ENCODE assay signal across 9 mouse cellular contexts in genomic region chr15:30480676-30481075, GRCm38 (mm10).
A peak's percentile ranks its signal among the peaks of the same experiment; 100 is the strongest.
DNase-seq lines count a peak whose midpoint lies in the region; ATAC-seq and TF ChIP-seq lines count a peak whose summit lies in the region.
"Had no signal": no experiment of that assay in that cellular context is flagged by ENCODE, and none has a peak within 500 bp of the region (broad histone marks: within the 10 kb centered on the region; RNA-seq: fewer than 3 reads in every experiment).

No protein-coding gene starts in this region.

- TF ChIP-seq CTCF in lung, embryonic 14.5 days (IDR thresholded peaks at IDR 0.05; ENCODE audit: low read depth): no peak

- DNase-seq in adrenal gland, postnatal 14 days: peak; percentile 2
- DNase-seq in adrenal gland, postnatal 36 days: no peak
- peak; percentile 49 for DNase-seq in lung, embryonic 14.5 days
- DNase-seq in lung, adult 18-20 months: no peak
- peak; percentile 8 for DNase-seq in fibroblast of lung, adult 2 months (ENCODE audit: low read depth)
- DNase-seq in yolk sac, embryonic 10.5 days (ENCODE audit: low spot score): no peak
- no peak for DNase-seq in spleen, postnatal 4 days (ENCODE audit: low spot score in 2 of 2)
- DNase-seq: liver, embryonic 13.5 days had no signal

- WGBS in lung, embryonic 14.5 days: 55% methylated on average over 15 of the region's 15 CpGs
- 56% methylated on average over 15 of the region's 15 CpGs for WGBS in neural tube, embryonic 14.5 days

- no peak for ATAC-seq in lung, embryonic 14.5 days (ENCODE audit: insufficient read depth)
- peak; percentile 49; the same call in 1 of the 2 replicates for ATAC-seq in neural tube, embryonic 14.5 days (ENCODE audit: low read depth)

- no peaks in the 10 kb centered on the region for H3K4me1 ChIP-seq in lung, embryonic 14.5 days (ENCODE audit: insufficient read depth)
- no peaks in the 10 kb centered on the region for H3K4me1 ChIP-seq in neural tube, embryonic 14.5 days (ENCODE audit: control insufficient read depth, insufficient read depth, low read length)
- H3K4me1 ChIP-seq: liver, embryonic 13.5 days had no signal

- H3K27me3 ChIP-seq in lung, embryonic 14.5 days (ENCODE audit: insufficient read depth, low read length): no peaks in the 10 kb centered on the region
- H3K27me3 ChIP-seq in neural tube, embryonic 14.5 days (ENCODE audit: control insufficient read depth, insufficient read depth, low read length): no peaks in the 10 kb centered on the region
- H3K27me3 ChIP-seq: liver, embryonic 13.5 days had no signal

- no peak overlapping the region for H3K4me3 ChIP-seq in lung, embryonic 14.5 days (ENCODE audit: low read depth, low read length)
- no peak overlapping the region for H3K4me3 ChIP-seq in neural tube, embryonic 14.5 days (ENCODE audit: low read depth, low read length)
- H3K4me3 ChIP-seq: liver, embryonic 13.5 days had no signal

- no peaks in the 10 kb centered on the region for H3K9me3 ChIP-seq in lung, embryonic 14.5 days (ENCODE audit: low read depth, low read length)
- H3K9me3 ChIP-seq in neural tube, embryonic 14.5 days (ENCODE audit: control insufficient read depth, low read length): no peaks in the 10 kb centered on the region
- H3K9me3 ChIP-seq: liver, embryonic 13.5 days had no signal

- no peak overlapping the region for H3K4me2 ChIP-seq in lung, embryonic 14.5 days
- no peak overlapping the region for H3K4me2 ChIP-seq in neural tube, embryonic 14.5 days (ENCODE audit: low read depth, low read length)
- H3K4me2 ChIP-seq: liver, embryonic 13.5 days had no signal

- H3K27ac ChIP-seq in lung, embryonic 14.5 days (ENCODE audit: low read depth): no peak overlapping the region
- no peak overlapping the region for H3K27ac ChIP-seq in neural tube, embryonic 14.5 days (ENCODE audit: low read depth, low read length)
- H3K27ac ChIP-seq: liver, embryonic 13.5 days had no signal

- H3K36me3 ChIP-seq in lung, embryonic 14.5 days (ENCODE audit: insufficient read depth): no peaks in the 10 kb centered on the region
- H3K36me3 ChIP-seq in neural tube, embryonic 14.5 days (ENCODE audit: control insufficient read depth, insufficient read depth, low read length): no peaks in the 10 kb centered on the region
- H3K36me3 ChIP-seq: liver, embryonic 13.5 days had no signal

- H3K9ac ChIP-seq in lung, embryonic 14.5 days: no peak overlapping the region
- H3K9ac ChIP-seq in neural tube, embryonic 14.5 days (replicated peaks; ENCODE audit: low read depth, low read length): no peak overlapping the region
- H3K9ac ChIP-seq: liver, embryonic 13.5 days had no signal

Comparison
In these comparisons a context has a peak if more than half of its experiments do, and no peak if none do; other contexts are left out.
1. DNase-seq: peak in adrenal gland, postnatal 14 days (single experiment), lung, embryonic 14.5 days (single experiment) and fibroblast of lung, adult 2 months (single experiment); none in adrenal gland, postnatal 36 days (0 of 2), lung, adult 18-20 months (0 of 2), yolk sac, embryonic 10.5 days (single experiment) and spleen, postnatal 4 days (0 of 2).